9 mouse cellular contexts compared by ENCODE assay signal in genomic region chr12:102758936-102759335, GRCm38 (mm10). TPM values are rescaled to one million over a fixed set of nuclear protein-coding genes. Genes with fewer than 3 reads are reported as not detected.
DNase-seq lines count a peak whose midpoint lies in the region; ATAC-seq and TF ChIP-seq lines count a peak whose summit lies in the region.
"Had no signal": no experiment of that assay in that cellular context is flagged by ENCODE, and none has a peak within 500 bp of the region (broad histone marks: within the 10 kb centered on the region; RNA-seq: fewer than 3 reads in every experiment).

No protein-coding gene starts in this region.

- no peak for ATAC-seq in heart, embryonic 16.5 days (replicated peaks; ENCODE audit: extremely low read depth, insufficient read depth, low FRiP score)
- ATAC-seq in liver, postnatal 0 days = no peak
- ATAC-seq: Patski had no signal

- H3K9ac ChIP-seq in ES-E14 (ENCODE audit: insufficient read depth, low read depth, low read length, poor library complexity, severe bottlenecking) = peak overlapping the region; percentile 95
- peak overlapping the region; percentile 87 for H3K9ac ChIP-seq in heart, embryonic 16.5 days (ENCODE audit: low read length)
- peak overlapping the region; percentile 81 for H3K9ac ChIP-seq in liver, postnatal 0 days (replicated peaks)

- H3K27ac ChIP-seq in gastrocnemius, adult 2 months = peak overlapping the region; percentile 93
- peak overlapping the region; percentile 92 for H3K27ac ChIP-seq in ES-E14 (ENCODE audit: insufficient read depth, low read depth, low read length, poor library complexity, severe bottlenecking)
- peak overlapping the region; percentile 80 for H3K27ac ChIP-seq in heart, embryonic 16.5 days (ENCODE audit: low read length)
- 0 out of 2 replicates have a peak overlapping the region, but pooled peaks have one; percentile 85 for H3K27ac ChIP-seq in liver, postnatal 0 days (ENCODE audit: low read depth)

- H3K36me3 ChIP-seq in ES-E14 (ENCODE audit: control insufficient read depth, insufficient read depth, low read length, poor library complexity, severe bottlenecking) = peaks cover 11% of the 10 kb centered on the region
- H3K36me3 ChIP-seq in heart, embryonic 16.5 days (ENCODE audit: control insufficient read depth, insufficient read depth) = peaks cover 6% of the 10 kb centered on the region
- H3K36me3 ChIP-seq in liver, postnatal 0 days (replicated peaks; ENCODE audit: insufficient read depth, low read length) = peaks cover 11% of the 10 kb centered on the region

- 5% methylated on average over 5 of the region's 5 CpGs for WGBS in heart, embryonic 16.5 days
- WGBS in liver, postnatal 0 days (ENCODE audit: insufficient replicate concordance) = 15% methylated on average over 5 of the region's 5 CpGs

- 0 out of 4 replicates have a peak, but pooled peaks cover 0 to 2% of the 10 kb centered on the region in 2 experiments for H3K4me1 ChIP-seq in ES-E14 (ENCODE audit: control insufficient read depth in 2 of 2, insufficient read depth in 2 of 2, low read length in 2 of 2, poor library complexity in 1 of 2)
- H3K4me1 ChIP-seq in heart, embryonic 16.5 days (ENCODE audit: control insufficient read depth, insufficient read depth, low read length) = peaks cover 16% of the 10 kb centered on the region
- peaks cover 14% of the 10 kb centered on the region for H3K4me1 ChIP-seq in liver, postnatal 0 days (ENCODE audit: insufficient read depth)

- no peak for TF ChIP-seq CTCF in gastrocnemius, adult 2 months (IDR thresholded peaks at IDR 0.05)
- TF ChIP-seq CTCF in liver, postnatal 0 days (IDR thresholded peaks at IDR 0.05; ENCODE audit: low read depth) = no peak

- DNase-seq in gastrocnemius, adult 2 months = no peak
- DNase-seq in gastrocnemius, adult 8-10 months (ENCODE audit: low spot score in 2 of 2) = no peak
- DNase-seq in ES-E14 (ENCODE audit: low read depth, low spot score) = no peak
- no peak for DNase-seq in liver, postnatal 0 days
- no peak for DNase-seq in right cerebral cortex, adult 2 months (ENCODE audit: low spot score in 2 of 2)
- no peak for DNase-seq in ovary, postnatal 10 days (ENCODE audit: low spot score)
- no peak for DNase-seq in gastrocnemius, postnatal 14 days

- peak overlapping the region; percentile 98 for H3K4me3 ChIP-seq in gastrocnemius, adult 2 months
- peak overlapping the region; percentile 91 to 97 for H3K4me3 ChIP-seq in ES-E14 (ENCODE audit: insufficient read depth in 1 of 2, low read depth in 1 of 2, low read length in 2 of 2, poor library complexity in 1 of 2, severe bottlenecking in 1 of 2)
- H3K4me3 ChIP-seq in heart, embryonic 16.5 days (ENCODE audit: low read length) = peak overlapping the region; percentile 75
- peak overlapping the region; percentile 82 for H3K4me3 ChIP-seq in liver, postnatal 0 days (ENCODE audit: low read depth, low read length)

- intact Hi-C loops in gastrocnemius, adult 2 months (cut with DNase I) = loop anchor here (5.0 kb wide), 1 partner anchor 118 kb away; the partner anchor contains the start of gene Btbd7
- intact Hi-C loops in gastrocnemius, postnatal 14 days (cut with DNase I; ENCODE audit: low total_unique reads) = no loop called here

- in situ Hi-C loops in ES-E14 (cut with MboI; ENCODE audit: low sequenced_read_pairs in 2 of 2, unreplicated experiment in 2 of 2) = loop anchor here in 1 of 2 experiments (25.0 kb wide), 1 partner anchor 772 kb away; the partner anchor contains the start of gene Cpsf2

- no peaks in the 10 kb centered on the region for H3K9me3 ChIP-seq in ES-E14 (ENCODE audit: control insufficient read depth, insufficient read depth, low read depth, low read length)
- H3K9me3 ChIP-seq in heart, embryonic 16.5 days (replicated peaks; ENCODE audit: control insufficient read depth, low read length) = no peaks in the 10 kb centered on the region
- no peaks in the 10 kb centered on the region for H3K9me3 ChIP-seq in liver, postnatal 0 days (ENCODE audit: low read length)

- H3K4me2 ChIP-seq in heart, embryonic 16.5 days (ENCODE audit: low read depth, low read length) = peak overlapping the region; percentile 93
- peak overlapping the region; percentile 86 for H3K4me2 ChIP-seq in liver, postnatal 0 days (ENCODE audit: low read depth, low read length)

- no peak for TF ChIP-seq EP300 in liver, postnatal 0 days (IDR thresholded peaks at IDR 0.05; ENCODE audit: low read depth)

- H3K27me3 ChIP-seq in heart, embryonic 16.5 days (ENCODE audit: control insufficient read depth, insufficient read depth, low read length) = no peaks in the 10 kb centered on the region
- no peaks in the 10 kb centered on the region for H3K27me3 ChIP-seq in liver, postnatal 0 days (ENCODE audit: insufficient read depth, low read length)
- H3K27me3 ChIP-seq: Patski had no signal

TF ChIP-seq in ES-E14, 5 proteins besides CTCF, POLR2A, EP300 and RAD21:
- TF ChIP-seq CHD2 (IDR thresholded peaks at IDR 0.05; ENCODE audit: low read depth, low read length) = no peak; the same call in 1 of the 2 replicates
- no peak for TF ChIP-seq ZNF384 (IDR thresholded peaks at IDR 0.05; ENCODE audit: low read depth, low read length)
- no peak for TF ChIP-seq MAFK (IDR thresholded peaks at IDR 0.05; ENCODE audit: insufficient read depth, low read depth, low read length)
- TF ChIP-seq ZC3H11A (IDR thresholded peaks at IDR 0.05; ENCODE audit: borderline replicate concordance, low read depth, low read length) = no peak
- TF ChIP-seq HCFC1 (IDR thresholded peaks at IDR 0.05; ENCODE audit: borderline replicate concordance, insufficient read depth, low read length) = no peak

RNA-seq across cellular contexts. Expression of gene Gm20604, which starts 0.5 kb away (rescaled TPM):
- total RNA-seq in gastrocnemius, adult 2 months (2021) = 1 to 10 TPM; 1.9 to 3.7 TPM
- 1 to 10 TPM; 2.7 to 2.9 (median 2.9) TPM for total RNA-seq in gastrocnemius, adult 8-10 months (2022)
- total RNA-seq in ES-E14 (2012; rRNA removed) = 8.7 and 10.1 TPM in 2 replicates
- polyA plus RNA-seq in heart, embryonic 16.5 days (2015; fragmentation: Nextera tagmentation; extraction: Ambion mirVana) = 16.7 and 17.4 TPM in 2 replicates
- polyA plus RNA-seq in liver, postnatal 0 days (2015; fragmentation: Nextera tagmentation; extraction: Ambion mirVana) = 5.2 and 5.4 TPM in 2 replicates
- total RNA-seq in gastrocnemius, postnatal 14 days (2021) = 1 to 10 TPM; 3.0 to 3.1 TPM

RNA-seq across cellular contexts. Expression of gene Ubr7, which starts 1.2 kb away (rescaled TPM):
- total RNA-seq in gastrocnemius, adult 2 months (2021) = 10 to 100 TPM; 14.1 to 15.6 TPM
- total RNA-seq in gastrocnemius, adult 8-10 months (2022) = 10 to 100 TPM; 16.0 to 16.9 (median 16.3) TPM
- 74.6 and 87.5 TPM in 2 replicates for total RNA-seq in ES-E14 (2012; rRNA removed)
- polyA plus RNA-seq in heart, embryonic 16.5 days (2015; fragmentation: Nextera tagmentation; extraction: Ambion mirVana) = 33.0 and 33.3 TPM in 2 replicates
- polyA plus RNA-seq in liver, postnatal 0 days (2015; fragmentation: Nextera tagmentation; extraction: Ambion mirVana) = 11.5 and 12.5 TPM in 2 replicates
- 10 to 100 TPM; 13.9 to 14.5 TPM for total RNA-seq in gastrocnemius, postnatal 14 days (2021)

RNA-seq across cellular contexts. Expression of gene Gon7, which starts 1.3 kb away (rescaled TPM):
- total RNA-seq in gastrocnemius, adult 2 months (2021) = 10 to 100 TPM in 1 of 2 experiments, 1 to 10 TPM in 1; 7.7 to 11.3 TPM
- 10 to 100 TPM; 10.3 to 12.0 (median 10.9) TPM for total RNA-seq in gastrocnemius, adult 8-10 months (2022)
- 31.8 and 34.2 TPM in 2 replicates for total RNA-seq in ES-E14 (2012; rRNA removed)
- polyA plus RNA-seq in heart, embryonic 16.5 days (2015; fragmentation: Nextera tagmentation; extraction: Ambion mirVana) = 20.0 and 27.2 TPM in 2 replicates
- polyA plus RNA-seq in liver, postnatal 0 days (2015; fragmentation: Nextera tagmentation; extraction: Ambion mirVana) = 10.8 and 13.0 TPM in 2 replicates
- total RNA-seq in gastrocnemius, postnatal 14 days (2021) = 1 to 10 TPM; 7.2 to 7.6 TPM

RNA-seq across cellular contexts. Expression of gene Gm28051, which starts 1.4 kb away (rescaled TPM):
- not detected for total RNA-seq in gastrocnemius, adult 2 months (2021)
- not detected for total RNA-seq in gastrocnemius, adult 8-10 months (2022)
- not detected in 2 replicates for total RNA-seq in ES-E14 (2012; rRNA removed)
- polyA plus RNA-seq in heart, embryonic 16.5 days (2015; fragmentation: Nextera tagmentation; extraction: Ambion mirVana) = not detected in 2 replicates
- polyA plus RNA-seq in liver, postnatal 0 days (2015; fragmentation: Nextera tagmentation; extraction: Ambion mirVana) = not detected in 2 replicates
- not detected for total RNA-seq in gastrocnemius, postnatal 14 days (2021)
- polyA plus RNA-seq: Patski had no signal

RNA-seq across cellular contexts. Expression of gene Tmem251, which starts 15.4 kb away (rescaled TPM):
- total RNA-seq in gastrocnemius, adult 2 months (2021) = 1 to 10 TPM; 2.3 to 3.5 TPM
- total RNA-seq in gastrocnemius, adult 8-10 months (2022) = 1 to 10 TPM; 2.3 to 4.2 (median 2.5) TPM
- total RNA-seq in ES-E14 (2012; rRNA removed) = 2.9 and 4.0 TPM in 2 replicates
- 7.7 and 8.3 TPM in 2 replicates for polyA plus RNA-seq in heart, embryonic 16.5 days (2015; fragmentation: Nextera tagmentation; extraction: Ambion mirVana)
- 5.6 and 5.8 TPM in 2 replicates for polyA plus RNA-seq in liver, postnatal 0 days (2015; fragmentation: Nextera tagmentation; extraction: Ambion mirVana)
- 1 to 10 TPM; 2.0 to 2.3 TPM for total RNA-seq in gastrocnemius, postnatal 14 days (2021)
